12 mouse cellular contexts compared by ENCODE assay signal in genomic region chr10:88796939-88797338, GRCm38 (mm10).
"Had no signal": no experiment of that assay in that cellular context is flagged by ENCODE, and none has a peak within 500 bp of the region (broad histone marks: within the 10 kb centered on the region; RNA-seq: fewer than 3 reads in every experiment).

No protein-coding gene starts in this region.

- H3K9ac ChIP-seq: hindbrain, embryonic 15.5 days; liver, embryonic 15.5 days; neural tube, embryonic 12.5 days had no signal

- H3K27me3 ChIP-seq: hindbrain, embryonic 15.5 days; liver, embryonic 15.5 days; neural tube, embryonic 12.5 days had no signal

- DNase-seq: kidney, postnatal 36 days; lung, adult 2 months; midbrain, embryonic 14.5 days; thymus, adult 18-20 months; thymus, postnatal 14 days had no signal

- H3K4me2 ChIP-seq: hindbrain, embryonic 15.5 days; liver, embryonic 11.5 days; liver, embryonic 15.5 days; neural tube, embryonic 12.5 days had no signal

- H3K9me3 ChIP-seq: hindbrain, embryonic 15.5 days; limb, embryonic 10.5 days; liver, embryonic 15.5 days; neural tube, embryonic 12.5 days had no signal

- H3K27ac ChIP-seq: hindbrain, embryonic 15.5 days; left cerebral cortex, adult 2 months; limb, embryonic 10.5 days; liver, embryonic 15.5 days; neural tube, embryonic 12.5 days had no signal

- H3K4me1 ChIP-seq: hindbrain, embryonic 15.5 days; limb, embryonic 10.5 days; liver, embryonic 15.5 days; neural tube, embryonic 12.5 days had no signal

- ATAC-seq: lung, postnatal 0 days had no signal

- H3K4me3 ChIP-seq: hindbrain, embryonic 15.5 days; left cerebral cortex, adult 2 months; limb, embryonic 10.5 days; liver, embryonic 15.5 days; neural tube, embryonic 12.5 days had no signal
